ENCODE assay signal across 13 mouse cellular contexts in genomic region chr2:74073396-74073795, GRCm38 (mm10).
"Had no signal": no experiment of that assay in that cellular context is flagged by ENCODE, and none has a peak within 500 bp of the region (broad histone marks: within the 10 kb centered on the region; RNA-seq: fewer than 3 reads in every experiment).

No protein-coding gene starts in this region.

- H3K4me2 ChIP-seq: midbrain, embryonic 15.5 days; neural tube, embryonic 13.5 days; stomach, embryonic 15.5 days had no signal

- ATAC-seq: midbrain, embryonic 15.5 days had no signal

- H3K9me3 ChIP-seq: midbrain, embryonic 15.5 days; neural tube, embryonic 13.5 days; stomach, embryonic 15.5 days had no signal

- H3K4me1 ChIP-seq: stomach, embryonic 15.5 days had no signal

- H3K27me3 ChIP-seq: stomach, embryonic 15.5 days had no signal

- H3K4me3 ChIP-seq: midbrain, embryonic 15.5 days; neural tube, embryonic 13.5 days; stomach, embryonic 15.5 days had no signal

- H3K27ac ChIP-seq: kidney, postnatal 0 days; liver, embryonic 14.5 days; midbrain, embryonic 15.5 days; neural tube, embryonic 13.5 days; stomach, embryonic 15.5 days had no signal

- H3K36me3 ChIP-seq: midbrain, embryonic 15.5 days; neural tube, embryonic 13.5 days; stomach, embryonic 15.5 days had no signal

- DNase-seq: kidney, adult 9 months; kidney, postnatal 36 days; layer of hippocampus, adult 9-11 months; layer of hippocampus, postnatal 36 days; left cerebral cortex, postnatal 4 days; lung, adult 18-20 months; retina, postnatal 1 day; thymus, postnatal 36 days had no signal

- H3K9ac ChIP-seq: liver, embryonic 14.5 days; midbrain, embryonic 15.5 days; neural tube, embryonic 13.5 days; stomach, embryonic 15.5 days had no signal
